Mouse (Mus musculus): ENCODE measurements around the gene Srebf1. TPM values are rescaled to one million over a fixed set of nuclear protein-coding genes. Genes with fewer than 3 reads are reported as not detected.

The Srebf1 gene
- polyA plus RNA-seq, 1 experiment from 2014 or later, result 39.7 TPM

GRCm38 (mm10) chr11:60178005-60178404 lies 44.4 kb downstream of the Srebf1 start:
- H3K27me3 ChIP-seq (replicated peaks), result no peaks in the 10 kb centered on the region
- H3K27ac ChIP-seq (ENCODE audit: poor library complexity, severe bottlenecking), result peak overlapping the region; percentile 97
- peaks cover 5% of the 10 kb centered on the region; the same call in 1 of the 2 replicates for H3K36me3 ChIP-seq
- peak overlapping the region; percentile 89 for H3K9ac ChIP-seq
- peak overlapping the region; percentile 65 for H3K4me3 ChIP-seq
- H3K4me1 ChIP-seq (replicated peaks), result peaks cover 88% of the 10 kb centered on the region
- no peaks in the 10 kb centered on the region for H3K9me3 ChIP-seq (replicated peaks)
- WGBS, result 52% methylated on average over 6 of the region's 6 CpGs
- no peak for ATAC-seq (ENCODE audit: insufficient number of reproducible peaks, low FRiP score)
- peak overlapping the region; percentile 99 for H3K4me2 ChIP-seq

GRCm38 (mm10) chr11:60176975-60177657 lies 45.3 kb downstream of the Srebf1 start:
- no peaks in the 10 kb centered on the region for H3K9me3 ChIP-seq (replicated peaks)
- WGBS, result 2% methylated on average over 42 of the region's 42 CpGs
- H3K4me3 ChIP-seq, result peak overlapping the region; percentile 65
- H3K9ac ChIP-seq, result peak overlapping the region; percentile 89
- H3K36me3 ChIP-seq, result peaks cover 5% of the 10 kb centered on the region; the same call in 1 of the 2 replicates
- no peak for ATAC-seq (ENCODE audit: insufficient number of reproducible peaks, low FRiP score)
- H3K27ac ChIP-seq (ENCODE audit: poor library complexity, severe bottlenecking), result peak overlapping the region; percentile 97
- H3K4me2 ChIP-seq, result peak overlapping the region; percentile 99
- H3K4me1 ChIP-seq (replicated peaks), result peaks cover 88% of the 10 kb centered on the region
- H3K27me3 ChIP-seq (replicated peaks), result no peaks in the 10 kb centered on the region

DNA sequence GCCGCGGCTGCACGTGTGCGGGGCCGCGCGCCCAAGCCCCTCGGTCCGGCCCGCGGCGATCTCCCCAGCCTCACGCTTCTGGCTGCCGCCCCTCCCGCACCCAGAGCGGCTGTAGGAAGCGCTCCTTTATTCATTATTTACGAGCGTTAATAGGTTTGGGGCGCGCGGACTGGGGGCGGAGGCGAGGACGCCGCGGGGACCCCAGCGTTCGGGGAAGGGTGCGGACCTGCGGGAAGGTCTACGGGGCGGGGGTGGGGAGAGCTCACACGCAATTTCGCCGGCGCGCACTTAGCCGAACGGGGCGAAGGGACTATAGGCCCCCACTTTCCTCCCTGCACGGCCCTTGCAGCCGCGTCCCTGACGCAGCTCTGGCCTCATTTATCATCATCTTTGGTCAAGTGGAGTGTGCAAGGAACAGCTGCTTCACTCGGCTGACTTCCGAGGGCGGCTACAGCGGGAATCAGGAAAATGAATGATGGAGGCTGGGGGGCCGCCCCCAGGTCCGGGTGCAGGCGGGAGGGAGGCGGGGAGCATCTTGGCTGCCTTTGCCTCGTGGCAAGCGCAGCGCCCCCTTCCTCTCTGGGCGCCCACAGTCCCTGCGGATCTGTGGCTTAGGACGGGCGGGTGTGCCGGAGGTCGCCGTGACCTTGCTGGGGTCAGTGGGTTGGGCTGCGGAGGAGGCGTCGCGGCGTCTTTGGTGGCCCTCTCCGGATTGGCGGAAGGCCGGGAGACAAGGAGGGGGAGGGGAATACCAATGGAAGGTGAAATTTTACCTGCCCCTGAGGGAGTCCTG lies 46.0 kb downstream of the Srebf1 start:
- Histone ChIP-seq H3K27me3 (replicated peaks) (no peaks in the 10 kb centered on the region), H3K4me1 (replicated peaks) (peaks cover 88% of the 10 kb centered on the region), H3K27ac (ENCODE audit: poor library complexity, severe bottlenecking) (peak overlapping the region; percentile 97), H3K4me3 (peak overlapping the region; percentile 65), H3K9ac (peak overlapping the region; percentile 89), H3K4me2 (peak overlapping the region; percentile 99), H3K9me3 (replicated peaks) (no peaks in the 10 kb centered on the region), H3K36me3 (peaks cover 5% of the 10 kb centered on the region; the same call in 1 of the 2 replicates)
- ATAC-seq (ENCODE audit: insufficient number of reproducible peaks, low FRiP score), result peak; percentile 62
- WGBS, result under 1% methylated on average over 67 of the region's 71 CpGs

DNA sequence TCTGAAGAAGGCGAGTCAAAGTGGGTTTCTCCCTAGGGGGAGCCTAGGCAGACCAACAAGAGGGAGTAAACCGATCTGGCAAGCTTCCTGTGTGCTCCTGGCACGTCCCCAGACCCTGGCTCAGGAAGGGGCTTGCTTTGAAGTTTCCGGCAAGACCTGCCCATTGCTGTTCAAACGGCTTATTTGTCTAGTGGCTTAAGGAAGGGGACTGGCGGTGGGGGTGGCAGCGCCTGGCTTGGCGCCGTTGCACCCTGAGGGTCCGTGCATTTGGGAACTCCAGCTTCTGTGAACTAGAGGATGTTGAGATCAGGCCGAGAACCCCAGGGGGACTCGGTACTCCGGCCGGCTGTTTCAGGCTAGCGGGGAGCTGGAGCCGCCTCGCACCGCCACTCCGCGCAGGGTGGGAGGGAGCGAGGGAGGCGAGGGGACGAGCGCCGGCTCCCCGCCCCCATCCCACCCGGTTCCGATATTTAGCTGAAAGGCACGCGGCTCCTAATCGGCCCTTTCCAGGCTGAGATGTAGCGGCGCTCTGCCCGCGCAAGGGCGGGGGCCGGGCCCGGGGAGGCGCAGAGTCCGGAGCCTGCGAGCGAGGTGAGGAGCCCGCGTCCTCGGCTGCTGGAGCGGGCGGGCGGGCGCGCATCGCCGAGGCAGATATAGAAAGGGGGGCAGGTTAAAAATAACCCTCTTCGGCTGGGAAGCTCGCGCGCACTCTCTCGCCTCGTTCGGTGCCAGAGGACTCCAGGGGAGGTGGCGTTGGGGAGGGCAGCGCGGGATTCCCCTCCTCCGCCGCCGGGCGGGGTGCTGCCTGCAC lies 46.8 kb downstream of the Srebf1 start:
- Histone ChIP-seq H3K4me1 (replicated peaks) (peaks cover 88% of the 10 kb centered on the region), H3K4me3 (peak overlapping the region; percentile 65), H3K36me3 (peaks cover 5% of the 10 kb centered on the region; the same call in 1 of the 2 replicates), H3K9ac (peak overlapping the region; percentile 89), H3K27me3 (replicated peaks) (no peaks in the 10 kb centered on the region), H3K9me3 (replicated peaks) (no peaks in the 10 kb centered on the region), H3K4me2 (peak overlapping the region; percentile 99), H3K27ac (ENCODE audit: poor library complexity, severe bottlenecking) (peak overlapping the region; percentile 97)
- ATAC-seq (ENCODE audit: insufficient number of reproducible peaks, low FRiP score), result peak; percentile 82
- WGBS, result under 1% methylated on average over 61 of the region's 66 CpGs

DNA sequence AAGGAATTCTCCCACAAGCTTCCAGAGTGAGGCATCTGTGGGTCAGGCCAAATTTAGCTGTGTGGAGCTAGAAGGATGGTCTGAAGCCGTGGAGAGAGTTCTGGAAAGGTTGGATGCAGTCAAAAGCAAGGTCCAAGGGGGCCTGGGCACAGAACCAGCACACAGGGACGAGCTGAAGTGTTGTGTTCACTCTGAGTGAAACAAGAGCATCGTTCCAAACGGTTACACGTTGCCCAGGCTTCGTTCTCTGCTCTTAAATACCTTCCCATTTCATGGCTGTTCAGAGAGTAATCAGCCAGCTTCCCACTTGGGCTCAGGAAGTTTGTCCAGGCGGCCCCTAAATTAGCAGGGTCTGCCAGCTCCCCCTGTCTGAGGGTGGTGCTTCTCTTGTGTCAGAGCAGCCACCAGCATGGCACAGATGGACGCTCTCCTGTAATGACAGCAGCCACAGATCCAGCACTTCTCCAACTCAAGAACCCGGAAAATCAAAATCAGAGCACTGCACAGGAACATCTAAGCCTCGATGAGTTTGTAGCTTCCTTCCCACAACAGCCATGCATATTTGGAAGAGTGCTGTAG lies 48.7 kb downstream of the Srebf1 start:
- Histone ChIP-seq H3K27me3 (replicated peaks) (no peaks in the 10 kb centered on the region), H3K9me3 (replicated peaks) (no peaks in the 10 kb centered on the region), H3K4me1 (replicated peaks) (peaks cover 88% of the 10 kb centered on the region), H3K4me3 (no peak overlapping the region), H3K4me2 (no peak overlapping the region), H3K9ac (no peak overlapping the region), H3K27ac (ENCODE audit: poor library complexity, severe bottlenecking) (peak overlapping the region; percentile 69), H3K36me3 (peaks cover 11% of the 10 kb centered on the region; the same call in 1 of the 2 replicates)
- no peak for ATAC-seq (ENCODE audit: insufficient number of reproducible peaks, low FRiP score)
- 67% methylated on average over 10 of the region's 10 CpGs for WGBS

- H3K4me1 ChIP-seq (replicated peaks), result peaks cover 88% of the 10 kb centered on the region
- H3K4me3 ChIP-seq, result no peak overlapping the region
- H3K9me3 ChIP-seq (replicated peaks), result no peaks in the 10 kb centered on the region
- H3K9ac ChIP-seq, result 0 out of 2 replicates have a peak overlapping the region, but pooled peaks have one; percentile 10
- no peaks in the 10 kb centered on the region for H3K27me3 ChIP-seq (replicated peaks)
- no peak for ATAC-seq (ENCODE audit: insufficient number of reproducible peaks, low FRiP score)
- peaks cover 11% of the 10 kb centered on the region; the same call in 1 of the 2 replicates for H3K36me3 ChIP-seq
- 73% methylated on average over 3 of the region's 3 CpGs for WGBS
- H3K27ac ChIP-seq (ENCODE audit: poor library complexity, severe bottlenecking), result peak overlapping the region; percentile 69
- no peak overlapping the region for H3K4me2 ChIP-seq
These were observed 50.3 kb downstream of the Srebf1 start for GRCm38 (mm10) chr11:60172074-60172473.

- Histone ChIP-seq H3K27ac (ENCODE audit: poor library complexity, severe bottlenecking) (peak overlapping the region; percentile 69), H3K4me1 (replicated peaks) (peaks cover 93% of the 10 kb centered on the region), H3K9me3 (replicated peaks) (no peaks in the 10 kb centered on the region), H3K36me3 (peaks cover 7% of the 10 kb centered on the region; the same call in 1 of the 2 replicates), H3K9ac (peak overlapping the region; percentile 52), H3K4me2 (peak overlapping the region; percentile 25; the same call in 1 of the 2 replicates), H3K4me3 (no peak overlapping the region), H3K27me3 (replicated peaks) (no peaks in the 10 kb centered on the region)
- 13% methylated on average over 9 of the region's 9 CpGs for WGBS
- ATAC-seq (ENCODE audit: insufficient number of reproducible peaks, low FRiP score), result no peak
These were observed 53.6 kb downstream of the Srebf1 start for GRCm38 (mm10) chr11:60168780-60169179.

DNA sequence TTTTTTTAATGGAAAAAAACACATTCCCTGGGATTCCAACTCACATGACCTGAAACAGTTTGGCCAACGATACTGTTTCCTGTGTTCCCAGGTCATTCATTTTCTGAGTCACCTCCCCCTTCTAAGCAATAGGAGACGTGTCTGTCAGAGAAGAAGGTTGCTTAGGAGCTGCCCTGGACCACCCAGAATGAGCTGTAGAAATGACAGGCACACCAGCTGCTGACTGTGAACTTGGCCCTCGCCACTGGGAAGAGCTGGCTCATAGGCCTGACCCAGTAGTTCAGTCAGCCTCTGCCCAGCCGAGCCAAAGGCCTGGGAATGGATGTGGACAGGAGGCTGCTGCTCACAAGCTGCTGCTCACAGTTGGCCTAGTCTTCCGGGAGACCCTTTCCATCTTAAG lies 57.3 kb downstream of the Srebf1 start:
- Histone ChIP-seq H3K27me3 (replicated peaks) (no peaks in the 10 kb centered on the region), H3K9ac (no peak overlapping the region), H3K9me3 (replicated peaks) (no peaks in the 10 kb centered on the region), H3K4me3 (no peak overlapping the region), H3K27ac (ENCODE audit: poor library complexity, severe bottlenecking) (0 out of 2 replicates have a peak overlapping the region, but pooled peaks have one; percentile 17), H3K4me2 (no peak overlapping the region), H3K4me1 (replicated peaks) (peaks cover 93% of the 10 kb centered on the region), H3K36me3 (peaks cover 13% of the 10 kb centered on the region)
- 57% methylated on average over 5 of the region's 5 CpGs for WGBS
- ATAC-seq (ENCODE audit: insufficient number of reproducible peaks, low FRiP score), result no peak

DNA sequence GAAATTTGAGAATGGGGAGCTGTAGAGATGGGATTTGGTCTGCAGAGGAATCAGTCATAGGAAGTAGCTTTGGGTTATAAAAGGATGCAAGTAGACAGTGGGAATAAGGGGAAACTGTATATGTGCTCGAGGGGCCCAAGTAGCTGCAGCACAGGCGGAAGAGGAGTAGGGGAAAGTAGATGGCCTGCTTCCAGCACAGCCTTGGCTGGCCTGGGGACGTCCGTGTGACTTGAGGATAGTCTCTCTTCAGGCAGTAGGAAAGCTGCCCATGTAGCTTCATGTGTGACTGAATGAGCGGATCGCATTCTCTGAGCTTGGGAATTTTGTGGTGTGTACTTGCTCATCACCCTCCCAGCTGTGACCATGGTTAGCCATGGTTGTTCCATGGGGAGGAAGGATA lies 57.9 kb downstream of the Srebf1 start:
- Histone ChIP-seq H3K4me1 (replicated peaks) (peaks cover 94% of the 10 kb centered on the region), H3K9ac (no peak overlapping the region), H3K4me2 (no peak overlapping the region), H3K36me3 (peaks cover 16% of the 10 kb centered on the region), H3K4me3 (no peak overlapping the region), H3K27me3 (replicated peaks) (no peaks in the 10 kb centered on the region), H3K9me3 (replicated peaks) (no peaks in the 10 kb centered on the region), H3K27ac (ENCODE audit: poor library complexity, severe bottlenecking) (0 out of 2 replicates have a peak overlapping the region, but pooled peaks have one; percentile 17)
- ATAC-seq (ENCODE audit: insufficient number of reproducible peaks, low FRiP score), result no peak
- WGBS, result 75% methylated on average over 6 of the region's 6 CpGs

GRCm38 (mm10) chr11:60163362-60163761 lies 59.0 kb downstream of the Srebf1 start:
- Histone ChIP-seq H3K9me3 (replicated peaks) (no peaks in the 10 kb centered on the region), H3K4me2 (no peak overlapping the region), H3K4me3 (no peak overlapping the region), H3K9ac (no peak overlapping the region), H3K27me3 (replicated peaks) (no peaks in the 10 kb centered on the region), H3K4me1 (replicated peaks) (peaks cover 92% of the 10 kb centered on the region), H3K27ac (ENCODE audit: poor library complexity, severe bottlenecking) (no peak overlapping the region), H3K36me3 (peaks cover 26% of the 10 kb centered on the region)
- no peak for ATAC-seq (ENCODE audit: insufficient number of reproducible peaks, low FRiP score)
- WGBS, result 87% methylated on average over 4 of the region's 4 CpGs

Data from heart, embryonic 12.5 days (tissue).